Mouse (Mus musculus): Measurements from ENCODE around the gene Parm1. TPM values are rescaled to one million over a fixed set of nuclear protein-coding genes. Genes with fewer than 3 reads are reported as not detected.
A peak's percentile ranks its signal among the peaks of the same experiment; 100 is the strongest.

Gene Parm1
- total RNA-seq, 2 experiments from 2014 or later, result 13.1 to 19.9 TPM

GRCm38 (mm10) chr5:91586206-91586605 is 68.8 kb downstream of the Parm1 start:
- no peak for DNase-seq
- intact Hi-C loops (cut with DNase I), result no loop called here
- no peak for TF ChIP-seq CTCF (IDR thresholded peaks at IDR 0.05)
- no peak overlapping the region for H3K4me3 ChIP-seq
- no peak overlapping the region for H3K27ac ChIP-seq

GRCm38 (mm10) chr5:91594083-91594482 is 76.7 kb downstream of the Parm1 start:
- TF ChIP-seq CTCF (IDR thresholded peaks at IDR 0.05), result no peak
- Histone ChIP-seq H3K4me3 (no peak overlapping the region), H3K27ac (no peak overlapping the region)
- no peak for DNase-seq
- intact Hi-C loops (cut with DNase I), result no loop called here

- TF ChIP-seq CTCF (IDR thresholded peaks at IDR 0.05), result no peak
Observed at GRCm38 (mm10) chr5:91597216-91597615, 79.8 kb downstream of the Parm1 start.

GRCm38 (mm10) chr5:91599801-91600200 is 82.4 kb downstream of the Parm1 start:
- no peak overlapping the region for H3K27ac ChIP-seq
- intact Hi-C loops (cut with DNase I), result no loop called here
- no peak for TF ChIP-seq CTCF (IDR thresholded peaks at IDR 0.05)

More at GRCm38 (mm10) chr5:91597216-91597615, 79.8 kb downstream of the Parm1 start:
- DNase-seq, result no peak
- Histone ChIP-seq H3K27ac (no peak overlapping the region), H3K4me3 (no peak overlapping the region)
- intact Hi-C loops (cut with DNase I), result no loop called here

GRCm38 (mm10) chr5:91603347-91603746 is 85.9 kb downstream of the Parm1 start:
- intact Hi-C loops (cut with DNase I), result no loop called here
- peak overlapping the region; percentile 88 for H3K27ac ChIP-seq
- DNase-seq, result no peak
- TF ChIP-seq CTCF (IDR thresholded peaks at IDR 0.05), result no peak
- H3K4me3 ChIP-seq, result no peak overlapping the region; the same call in 1 of the 2 replicates

More at GRCm38 (mm10) chr5:91599801-91600200, 82.4 kb downstream of the Parm1 start:
- no peak overlapping the region for H3K4me3 ChIP-seq
- no peak for DNase-seq

- peak overlapping the region; percentile 88 for H3K27ac ChIP-seq
- intact Hi-C loops (cut with DNase I), result no loop called here
- H3K4me3 ChIP-seq, result peak overlapping the region; percentile 62
- DNase-seq, result peak; percentile 70
- no peak for TF ChIP-seq CTCF (IDR thresholded peaks at IDR 0.05)
Observed at GRCm38 (mm10) chr5:91603787-91604439, 86.5 kb downstream of the Parm1 start.

GRCm38 (mm10) chr5:91607234-91607633 is 89.8 kb downstream of the Parm1 start:
- Histone ChIP-seq H3K4me3 (no peak overlapping the region), H3K27ac (peak overlapping the region; percentile 88)
- TF ChIP-seq CTCF (IDR thresholded peaks at IDR 0.05), result no peak
- DNase-seq, result peak; percentile 52
- intact Hi-C loops (cut with DNase I), result loop anchor here (5.0 kb wide), 1 partner anchor 90 kb away; the partner anchor contains the start of gene Parm1

GRCm38 (mm10) chr5:91607841-91608240 is 90.4 kb downstream of the Parm1 start:
- no peak for TF ChIP-seq CTCF (IDR thresholded peaks at IDR 0.05)
- intact Hi-C loops (cut with DNase I), result loop anchor here (5.0 kb wide), 1 partner anchor 91 kb away; the partner anchor contains the start of gene Parm1
- Histone ChIP-seq H3K4me3 (no peak overlapping the region), H3K27ac (peak overlapping the region; percentile 88)
- DNase-seq, result no peak

- TF ChIP-seq CTCF (IDR thresholded peaks at IDR 0.05), result no peak
- intact Hi-C loops (cut with DNase I), result loop anchor here (5.0 kb wide), 1 partner anchor 92 kb away; the partner anchor contains the start of gene Parm1
- DNase-seq, result no peak
- H3K4me3 ChIP-seq, result no peak overlapping the region
- H3K27ac ChIP-seq, result no peak overlapping the region
Observed at GRCm38 (mm10) chr5:91609041-91609440, 91.6 kb downstream of the Parm1 start.

GRCm38 (mm10) chr5:91609511-91610300 is 92.3 kb downstream of the Parm1 start:
- DNase-seq, result no peak
- Histone ChIP-seq H3K27ac (peak overlapping the region; percentile 68), H3K4me3 (no peak overlapping the region)
- TF ChIP-seq CTCF (IDR thresholded peaks at IDR 0.05), result no peak
- intact Hi-C loops (cut with DNase I), result loop anchor here (5.0 kb wide), 1 partner anchor 92 kb away; the partner anchor contains the start of gene Parm1

- Histone ChIP-seq H3K4me3 (no peak overlapping the region), H3K27ac (peak overlapping the region; percentile 68)
- DNase-seq, result no peak
- intact Hi-C loops (cut with DNase I), result no loop called here
- no peak for TF ChIP-seq CTCF (IDR thresholded peaks at IDR 0.05)
Observed at GRCm38 (mm10) chr5:91610499-91610898, 93.1 kb downstream of the Parm1 start.

- no peak for TF ChIP-seq CTCF (IDR thresholded peaks at IDR 0.05)
- no peak overlapping the region for H3K4me3 ChIP-seq
- H3K27ac ChIP-seq, result no peak overlapping the region
- intact Hi-C loops (cut with DNase I), result no loop called here
- no peak for DNase-seq
Observed at GRCm38 (mm10) chr5:91611589-91611988, 94.2 kb downstream of the Parm1 start.

Data from gastrocnemius, adult 2 months (tissue).